Mouse (Mus musculus) heart, embryonic 14.5 days (tissue): Measurements from ENCODE around the gene Tmem183a. TPM values are rescaled to one million over a fixed set of nuclear protein-coding genes. Genes with fewer than 3 reads are reported as not detected.

ENCODE experiments used
- ATAC-seq: fragments of 200-750 bp; cut with Nextera tagmentation; 2 replicates; pipeline ENCODE4 v1.8.0; 2017; ENCODE audit warnings: low read depth, moderate TSS enrichment; ENCODE audit not compliant: insufficient number of reproducible peaks, insufficient read depth, low FRiP score
- H3K27ac ChIP-seq, 2 experiments: fragments of 200-500 bp in 1 of 2; fragments of 300-500 bp in 1 of 2; sonication (generic) in 1 of 2; replicated peaks in 1 of 2; 2 replicates each; pipeline ENCODE4 v1.5.1; 2012 to 2014; ENCODE audit warnings: low read depth in 2 of 2, low read length in 2 of 2, control low read depth in 1 of 2, mild to moderate bottlenecking in 1 of 2, mixed read lengths in 1 of 2; ENCODE audit not compliant: control insufficient read depth in 1 of 2, insufficient read depth in 1 of 2
- H3K27me3 ChIP-seq: fragments of 300-500 bp; sonication (generic); 2 replicates; pipeline ENCODE4 v1.6.1; 2014; ENCODE audit warnings: mild to moderate bottlenecking, low read length, control low read depth; ENCODE audit not compliant: control insufficient read depth, insufficient read depth
- H3K36me3 ChIP-seq: fragments of 300-500 bp; sonication (generic); 2 replicates; pipeline ENCODE4 v1.6.1; 2014; ENCODE audit warnings: mild to moderate bottlenecking, control low read depth, low read length, mixed read lengths; ENCODE audit not compliant: control insufficient read depth, insufficient read depth
- H3K4me1 ChIP-seq, 2 experiments: fragments of 200-500 bp in 1 of 2; fragments of 300-500 bp in 1 of 2; sonication (generic) in 1 of 2; 2 replicates each; pipeline ENCODE4 v1.6.1; 2012 to 2014; ENCODE audit warnings: low read length in 2 of 2, control low read depth in 1 of 2, mixed read lengths in 1 of 2; ENCODE audit not compliant: control insufficient read depth in 2 of 2, insufficient read depth in 2 of 2
- H3K4me2 ChIP-seq: fragments of 300-500 bp; sonication (generic); 2 replicates; pipeline ENCODE4 v1.6.1; 2014; ENCODE audit warnings: mild to moderate bottlenecking, low read length
- H3K4me3 ChIP-seq, 2 experiments: fragments of 200-500 bp in 1 of 2; fragments of 300-500 bp in 1 of 2; sonication (generic) in 1 of 2; 2 replicates each; pipeline ENCODE4 v1.5.1; 2012 to 2014; ENCODE audit warnings: low read length in 2 of 2, mild to moderate bottlenecking in 2 of 2, control low read depth in 1 of 2, low read depth in 1 of 2, moderate library complexity in 1 of 2; ENCODE audit not compliant: control insufficient read depth in 1 of 2, insufficient read depth in 1 of 2
- H3K9ac ChIP-seq: fragments of 300-500 bp; sonication (generic); 2 replicates; pipeline ENCODE4 v1.6.1; 2014; ENCODE audit warnings: mild to moderate bottlenecking, low read length
- H3K9me3 ChIP-seq: fragments of 300-500 bp; sonication (generic); 2 replicates; pipeline ENCODE4 v1.6.1; 2016; ENCODE audit warnings: low read length, control low read depth; ENCODE audit not compliant: control insufficient read depth
- WGBS: fragments of 180-500 bp; shearing (Covaris S2); extraction: QIAGEN DNeasy Blood & Tissue Kit; methylation state at CpG from one replicate; pipeline ENCODE4 v1.1.7; 2014; 5-methylcytosine and 5-hydroxymethylcytosine counted together
- polyA plus RNA-seq: library from polyadenylated mRNA; unstranded; fragments of >200 nt; fragmentation: Nextera tagmentation; extraction: Ambion mirVana; gene quantifications from 2 replicates; pipeline ENCODE4 v1.2.1, GENCODE M21; 2014

Gene Tmem183a
- polyA plus RNA-seq, 1 experiment from 2014 or later, result 62.5 TPM

- H3K27ac ChIP-seq, result no peak overlapping the region
These were observed 63.0 kb downstream of the Tmem183a start for GRCm38 (mm10) chr1:134298636-134299411.

DNA sequence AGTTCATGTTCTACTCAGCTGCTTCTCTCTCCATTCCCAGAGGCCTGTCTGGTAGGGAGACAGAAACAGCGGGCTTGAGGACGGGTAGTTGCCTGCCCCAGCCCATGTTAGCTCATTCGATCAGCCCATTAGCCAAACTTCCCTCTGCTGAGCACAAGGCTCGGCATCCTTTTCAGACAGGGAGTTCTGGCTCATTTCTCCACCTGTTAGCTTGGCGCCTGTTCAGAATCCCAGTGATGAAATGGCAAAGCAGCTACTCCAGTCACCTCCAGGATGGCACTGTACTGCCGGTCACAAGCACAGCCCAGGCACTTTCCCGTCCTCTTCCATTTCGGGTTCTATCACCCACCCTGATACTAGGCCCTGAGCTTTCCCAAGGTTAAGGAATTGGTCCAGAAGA lies 64.5 kb downstream of the Tmem183a start:
- no peak overlapping the region for H3K27ac ChIP-seq
- H3K36me3 ChIP-seq, result peaks cover 5% of the 10 kb centered on the region
- no peak overlapping the region for H3K4me2 ChIP-seq
- H3K9me3 ChIP-seq, result 0 out of 2 replicates have a peak, but pooled peaks cover 3% of the 10 kb centered on the region
- peaks cover 4 to 26% of the 10 kb centered on the region in 2 experiments for H3K4me1 ChIP-seq
- H3K27me3 ChIP-seq, result 0 out of 2 replicates have a peak, but pooled peaks cover 4% of the 10 kb centered on the region
- 93% methylated on average over 8 of the region's 8 CpGs for WGBS
- H3K9ac ChIP-seq, result no peak overlapping the region
- no peak overlapping the region for H3K4me3 ChIP-seq
- ATAC-seq, result no peak

More at GRCm38 (mm10) chr1:134298636-134299411, 63.0 kb downstream of the Tmem183a start:
- peak overlapping the region; percentile 86 for H3K4me2 ChIP-seq
- ATAC-seq, result no peak
- H3K27me3 ChIP-seq, result 0 out of 2 replicates have a peak, but pooled peaks cover 4% of the 10 kb centered on the region
- 21% methylated on average over 51 of the region's 59 CpGs for WGBS
- peak overlapping the region; percentile 72 for H3K9ac ChIP-seq
- peak overlapping the region; percentile 34 to 50 for H3K4me3 ChIP-seq
- H3K36me3 ChIP-seq, result peaks cover 5% of the 10 kb centered on the region
- peaks cover 16 to 40% of the 10 kb centered on the region in 2 experiments for H3K4me1 ChIP-seq
- H3K9me3 ChIP-seq, result 0 out of 2 replicates have a peak, but pooled peaks cover 3% of the 10 kb centered on the region

Other genes with a start within 250 kb of the Tmem183a start
- 0.66 and 1.5 TPM in 2 replicates for gene Chil1, start 179.8 kb downstream of the Tmem183a start, polyA plus RNA-seq
- 0.12 and 0.27 TPM in 2 replicates for gene Mybph, start 168.5 kb downstream of the Tmem183a start, polyA plus RNA-seq
- 11.3 and 11.7 TPM in 2 replicates for gene Adora1, start 126.5 kb downstream of the Tmem183a start, polyA plus RNA-seq
- gene Myog, start 72.0 kb downstream of the Tmem183a start, polyA plus RNA-seq, result 0.62 and 0.70 TPM in 2 replicates
- gene Ppfia4, start 29.1 kb downstream of the Tmem183a start, polyA plus RNA-seq, result 10.5 and 11.9 TPM in 2 replicates
- not detected in 2 replicates for gene 4933406M09Rik, start 24.0 kb upstream of the Tmem183a start, polyA plus RNA-seq
- 40.2 and 40.6 TPM in 2 replicates for gene Cyb5r1, start 43.6 kb upstream of the Tmem183a start, polyA plus RNA-seq
- 140 and 146 TPM in 2 replicates for gene Adipor1, start 53.4 kb upstream of the Tmem183a start, polyA plus RNA-seq
- 17.4 and 20.8 TPM in 2 replicates for gene Klhl12, start 93.6 kb upstream of the Tmem183a start, polyA plus RNA-seq
- gene Rabif, start 132.7 kb upstream of the Tmem183a start, polyA plus RNA-seq, result 29.1 and 30.4 TPM in 2 replicates
- gene Mgat4e, start 187.7 kb upstream of the Tmem183a start, polyA plus RNA-seq, result not detected in 2 replicates
- 33.6 and 38.6 TPM in 2 replicates for gene Kdm5b, start 198.2 kb upstream of the Tmem183a start, polyA plus RNA-seq